Mouse (Mus musculus) layer of hippocampus, postnatal 14 days (tissue): ENCODE data around the gene Magea1. TPM values are rescaled to one million over a fixed set of nuclear protein-coding genes. Genes with fewer than 3 reads are reported as not detected.
"Not testable (repeated sequence)": the region's sequence is repeated elsewhere in the genome, so short reads cannot be mapped to it uniquely, and the experiment has no call there.

Experiments
- DNase-seq, 2 experiments: peaks; one replicate each; pipeline ENCODE4 v3.0.0; 2021 to 2022; ENCODE audit warnings: low spot score in 2 of 2, mixed read lengths in 1 of 2
- long read RNA-seq, 2 experiments: library from polyadenylated mRNA; stranded (forward); transcript quantifications; one replicate each; pipeline ENCODE4 v2.0.0; 2021
- total RNA-seq, 2 experiments: library from RNA; stranded (reverse); gene quantifications; 2 replicates each; pipeline ENCODE4 v1.2.3; 2021

Magea1 gene
- not detected for total RNA-seq
- long read RNA-seq, experiment 1 = 0 reads
- long read RNA-seq, experiment 2 = 0 reads

DNA sequence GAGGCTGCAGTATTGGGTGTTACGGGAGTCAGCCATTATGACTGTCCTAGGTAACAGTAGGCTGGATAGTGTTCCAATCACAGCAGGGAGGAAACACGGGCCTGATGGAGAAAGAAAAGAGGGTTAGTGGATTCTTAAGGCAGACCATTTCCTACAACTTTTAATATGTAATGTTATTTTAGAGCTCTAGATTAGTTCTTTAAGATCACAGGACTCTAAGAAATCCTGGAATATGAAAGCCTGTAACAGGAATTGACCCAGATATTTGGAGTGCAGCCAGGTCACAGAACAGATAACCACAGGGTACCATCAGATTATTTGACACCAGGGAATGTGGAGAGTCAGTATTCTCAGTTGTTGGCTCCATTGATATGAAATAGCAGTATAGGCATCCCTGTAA lies at the start of gene Magea1:
TSS of gene Magea1 (minus strand) at position 101 of the 400 bp plus-strand sequence.
- DNase-seq = not testable (repeated sequence)

DNA sequence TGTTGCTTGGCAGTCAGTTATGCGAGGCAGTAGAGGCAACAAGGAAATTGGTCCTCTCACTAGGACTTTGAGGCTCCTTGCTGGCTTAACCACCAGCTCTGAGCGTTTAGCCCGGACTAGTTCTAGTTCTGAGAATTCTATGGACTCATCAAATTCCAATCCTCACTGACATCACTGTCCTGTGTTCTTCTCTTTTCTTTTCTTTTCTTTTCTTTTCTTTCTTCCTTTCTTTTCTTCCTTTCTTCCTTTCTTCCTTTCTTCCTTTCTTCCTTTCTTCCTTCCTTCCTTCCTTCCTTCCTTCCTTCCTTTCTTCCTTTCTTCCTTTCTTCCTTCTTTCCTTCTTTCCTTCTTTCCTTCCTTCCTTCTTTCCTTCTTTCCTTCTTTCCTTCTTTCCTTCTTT lies 38.7 kb upstream of the Magea1 start, which contains the start of gene Cldn34b2:
TSS of gene Cldn34b2 (minus strand) at position 101 of the 400 bp plus-strand sequence.
- DNase-seq = not testable (repeated sequence)

DNA sequence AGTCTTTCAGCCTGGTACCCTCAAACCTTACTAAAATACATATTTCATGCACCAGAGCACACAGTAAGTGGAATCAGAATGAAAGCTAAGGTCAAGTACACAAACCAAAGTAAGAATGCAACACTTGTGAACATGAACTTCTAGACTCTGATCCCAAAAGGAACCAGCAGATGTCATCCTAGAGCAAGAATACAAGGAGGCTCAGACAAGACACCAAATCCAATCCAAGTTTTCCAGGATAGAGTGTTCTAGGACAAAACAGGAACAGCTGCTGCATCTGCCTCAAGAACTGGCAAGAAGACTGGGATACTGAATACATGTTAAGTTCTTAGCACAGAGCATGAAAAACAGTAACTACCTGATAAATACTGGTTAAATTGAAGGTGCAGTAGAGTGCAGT lies 8.4 kb upstream of the Magea1 start:
- DNase-seq = peak in 1 of 2 experiments; percentile 16

GRCm38 (mm10) chrX:155093566-155093965 lies 4.0 kb upstream of the Magea1 start, which contains the start of gene Magea2:
TSS of gene Magea2 (minus strand) at chrX:155093666.
- DNase-seq = not testable (repeated sequence)

DNA sequence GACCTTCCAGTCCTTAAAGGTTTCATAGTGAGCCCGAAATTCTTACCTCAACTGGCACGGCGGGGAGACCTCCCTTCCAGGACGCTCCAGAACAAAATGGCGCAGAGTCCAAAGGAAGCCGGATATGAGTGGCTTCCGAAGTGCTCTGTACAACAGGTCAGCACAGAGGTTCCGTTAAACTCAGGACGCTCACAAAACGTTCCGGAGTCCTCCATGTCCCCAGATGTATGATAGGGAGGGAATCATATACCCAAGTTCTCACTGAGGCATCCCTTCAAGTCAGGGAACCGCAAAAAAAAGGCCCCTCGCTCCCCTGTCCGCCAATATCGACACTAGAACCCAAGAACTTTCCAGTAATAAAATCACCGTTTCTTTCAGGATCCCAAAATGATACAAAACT lies 26.5 kb downstream of the Magea1 start, which contains the start of gene Magea5:
TSS of gene Magea5 (minus strand) at position 101 of the 400 bp plus-strand sequence.
- not testable (repeated sequence) for DNase-seq

Other genes starting within 250 kb of the Magea1 start
- gene Cldn34b1, start 199.5 kb downstream of the Magea1 start, total RNA-seq = not detected
- not detected for gene Magea6, start 153.8 kb downstream of the Magea1 start, total RNA-seq
- not detected for gene Magea3, start 140.3 kb downstream of the Magea1 start, total RNA-seq
- gene Magea8, start 93.9 kb downstream of the Magea1 start, total RNA-seq = not detected
- gene Magea5, start 26.6 kb downstream of the Magea1 start, total RNA-seq = not detected
- gene Magea2, start 3.9 kb upstream of the Magea1 start, total RNA-seq = not detected
- not detected for gene Cldn34b2, start 38.6 kb upstream of the Magea1 start, total RNA-seq
- gene Sat1, start 126.7 kb upstream of the Magea1 start, total RNA-seq = 10 to 100 TPM; 56.1 to 80.4 TPM
- gene Acot9, start 172.7 kb upstream of the Magea1 start, total RNA-seq = 10 to 100 TPM; 18.8 to 24.1 TPM